Mouse (Mus musculus) lung, postnatal 36 days (tissue): Measurements from ENCODE around the gene Tceanc2.
A peak's percentile ranks its signal among the peaks of the same experiment; 100 is the strongest.

Experiments
- DNase-seq: peaks from one replicate; pipeline ENCODE4 v3.0.0; 2022; ENCODE audit warnings: mixed read lengths

The Tceanc2 gene

DNA sequence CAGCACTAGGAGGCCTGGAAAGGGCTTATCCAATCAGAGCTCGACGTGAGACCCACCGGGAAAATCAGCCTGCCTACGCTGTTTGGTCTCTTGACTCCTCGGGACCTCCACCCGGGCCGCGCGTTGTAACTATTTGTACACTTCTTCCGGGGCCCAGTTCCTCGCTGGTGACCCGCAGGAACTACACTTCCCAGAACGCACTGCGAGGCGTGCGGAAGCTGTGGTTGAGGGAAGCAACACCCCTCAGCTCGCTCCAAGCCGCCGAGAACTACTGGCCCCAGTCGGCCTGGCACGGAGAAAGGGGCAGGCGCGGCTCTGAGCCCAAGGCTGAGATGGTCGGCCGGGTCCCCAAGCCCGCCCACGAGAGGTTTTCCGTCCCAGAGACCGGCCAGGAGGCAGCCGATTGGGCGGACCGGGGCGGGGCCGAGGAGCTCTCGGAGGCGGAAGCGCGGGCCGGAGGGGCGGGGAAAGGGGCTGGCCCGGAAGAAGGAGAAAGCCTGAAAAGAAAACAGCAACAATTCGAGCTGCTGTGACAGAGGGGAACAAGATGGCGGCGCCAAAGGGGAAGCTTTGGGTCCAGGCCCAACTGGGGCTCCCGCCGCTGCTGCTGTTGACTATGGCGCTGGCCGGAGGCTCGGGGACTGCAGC lies 610 bp downstream of the Tceanc2 start, which contains the start of gene Tmem59:
Gene Tmem59, plus strand, starts transcription at position 218 of the 648 bp plus-strand sequence.
- peak; percentile 98 for DNase-seq

DNA sequence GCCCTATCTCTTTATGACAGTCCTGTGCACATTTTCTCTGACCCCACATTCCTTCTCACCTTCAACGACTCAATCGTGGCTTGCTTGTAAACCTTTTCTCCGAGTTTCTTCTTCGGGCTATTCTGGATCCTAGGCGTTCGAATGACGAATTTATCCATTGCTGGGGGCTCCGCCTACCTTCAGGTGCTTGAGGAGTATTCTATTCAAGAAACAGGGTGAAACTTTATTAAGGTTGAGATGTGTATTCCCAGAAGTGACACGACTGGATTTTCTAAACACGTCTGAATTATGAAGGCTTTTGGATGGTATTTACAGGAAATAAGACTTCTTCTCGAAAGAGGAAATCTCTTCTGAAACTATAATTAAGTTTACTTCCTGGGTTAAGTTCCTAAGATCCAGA lies 1.4 kb downstream of the Tceanc2 start:
- DNase-seq = no peak

DNA sequence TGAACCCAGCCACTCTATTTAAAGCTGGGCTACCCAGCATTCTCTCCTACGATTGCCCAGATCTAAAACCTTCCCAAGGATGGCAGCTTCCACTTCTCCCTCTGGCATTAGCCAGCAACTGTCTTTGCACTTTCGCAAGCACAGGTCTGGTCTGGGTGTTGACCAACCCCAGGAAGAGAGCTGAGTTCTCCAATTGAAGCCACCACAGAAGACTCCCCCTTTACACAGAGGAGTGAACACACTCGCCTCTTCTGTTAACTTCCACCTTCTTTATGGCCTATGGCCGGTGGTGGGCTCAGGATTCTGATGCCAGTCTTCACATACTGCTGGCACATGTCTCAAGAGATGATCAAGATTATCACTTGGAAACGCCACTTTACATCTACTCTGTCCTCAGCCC lies 11.1 kb downstream of the Tceanc2 start:
- DNase-seq = peak; percentile 30

DNA sequence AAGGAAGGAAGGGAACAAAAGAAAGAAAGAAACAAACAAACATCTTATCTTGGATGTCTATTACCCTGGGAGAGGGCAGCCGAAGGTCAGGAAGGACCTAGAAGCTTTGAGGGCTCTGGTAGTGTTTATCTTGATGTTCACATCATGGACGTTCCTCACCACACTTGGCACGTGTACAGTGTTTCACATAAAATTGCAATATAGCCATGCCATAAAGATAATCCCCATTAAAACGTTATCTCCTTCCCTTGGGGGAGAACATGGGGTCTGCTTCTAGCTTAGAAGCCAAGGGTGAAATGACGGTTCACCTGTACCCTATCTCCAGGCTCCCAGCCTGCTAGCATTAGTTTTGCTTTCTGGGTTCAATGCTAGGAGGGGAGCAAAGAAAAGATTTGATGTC lies 12.2 kb downstream of the Tceanc2 start:
- DNase-seq = no peak

DNA sequence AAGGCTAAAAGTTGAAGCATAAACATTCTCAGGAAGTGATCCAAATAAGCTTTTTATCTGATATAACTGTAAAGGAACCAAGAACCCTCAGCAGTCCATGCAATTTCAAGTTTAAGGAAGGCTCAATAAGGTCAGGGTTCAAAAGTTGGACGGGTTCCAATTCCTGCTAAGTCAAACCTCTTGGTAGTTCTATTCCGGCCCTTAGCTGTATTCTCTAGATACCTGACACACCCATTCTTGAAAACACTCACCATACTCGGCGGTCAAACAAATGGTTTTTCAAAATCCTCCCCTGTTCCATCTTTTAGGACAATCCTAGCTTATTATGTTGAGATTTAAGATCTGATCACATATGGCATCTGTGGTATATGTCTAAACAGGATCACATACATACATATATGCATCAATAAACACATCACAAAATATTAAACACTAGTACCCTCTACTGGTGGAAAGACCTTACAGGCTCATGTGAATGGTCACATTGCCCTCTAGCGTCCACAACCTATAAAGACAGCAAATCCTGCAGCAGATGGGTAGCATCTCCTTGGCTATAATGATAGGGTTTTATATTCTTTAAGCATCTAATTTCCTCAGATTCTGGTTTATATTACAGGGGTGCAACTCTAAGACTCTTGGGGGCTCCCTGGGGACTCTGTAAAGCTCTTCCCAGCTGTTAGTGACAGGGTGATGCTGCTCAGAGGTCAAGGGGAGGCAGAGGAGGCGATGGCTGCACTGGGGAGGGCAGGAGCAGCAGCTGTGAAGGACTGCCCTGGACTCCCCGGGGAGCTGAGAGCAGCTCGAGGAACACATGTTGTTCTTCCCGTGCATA lies 14.9 kb downstream of the Tceanc2 start:
- peak; percentile 89 for DNase-seq

DNA sequence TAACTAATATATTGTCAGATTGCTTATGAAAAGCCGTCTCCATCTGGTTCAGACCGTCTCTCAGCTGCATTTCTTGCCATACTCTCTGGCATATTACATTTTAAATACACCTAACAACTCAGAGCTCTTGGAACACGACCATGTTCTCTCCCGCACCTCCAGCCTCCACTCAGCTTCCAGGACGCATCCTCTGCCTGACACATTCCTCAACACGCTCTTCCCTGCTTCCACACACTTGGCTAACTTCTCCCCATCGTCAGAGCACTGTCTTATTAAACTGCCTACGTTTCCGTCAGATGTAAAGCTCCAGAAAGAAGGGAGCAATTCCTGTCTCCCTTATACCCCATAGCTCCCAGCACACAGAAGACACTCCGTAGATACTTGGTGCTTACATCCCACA lies 15.6 kb downstream of the Tceanc2 start:
- DNase-seq = no peak

DNA sequence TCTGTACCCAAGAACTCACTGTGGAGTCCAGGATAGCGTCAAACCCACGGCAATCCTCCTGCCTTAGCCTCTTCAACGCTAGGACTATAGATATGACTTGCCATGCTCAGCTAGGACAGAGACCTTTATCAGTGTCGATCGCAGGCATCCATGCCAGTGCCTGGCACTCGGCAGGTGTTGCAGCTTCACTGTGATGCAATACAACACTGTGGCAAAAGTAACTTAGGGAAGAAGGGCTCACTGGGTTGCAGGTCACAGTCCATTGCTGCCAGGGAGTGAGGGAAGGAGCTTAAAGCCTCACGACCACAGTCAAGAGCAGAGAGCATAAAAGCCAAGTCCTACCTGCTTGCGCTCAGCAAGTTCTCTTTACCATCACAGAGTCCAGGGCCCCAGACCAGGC lies 18.7 kb downstream of the Tceanc2 start:
- DNase-seq = no peak

DNA sequence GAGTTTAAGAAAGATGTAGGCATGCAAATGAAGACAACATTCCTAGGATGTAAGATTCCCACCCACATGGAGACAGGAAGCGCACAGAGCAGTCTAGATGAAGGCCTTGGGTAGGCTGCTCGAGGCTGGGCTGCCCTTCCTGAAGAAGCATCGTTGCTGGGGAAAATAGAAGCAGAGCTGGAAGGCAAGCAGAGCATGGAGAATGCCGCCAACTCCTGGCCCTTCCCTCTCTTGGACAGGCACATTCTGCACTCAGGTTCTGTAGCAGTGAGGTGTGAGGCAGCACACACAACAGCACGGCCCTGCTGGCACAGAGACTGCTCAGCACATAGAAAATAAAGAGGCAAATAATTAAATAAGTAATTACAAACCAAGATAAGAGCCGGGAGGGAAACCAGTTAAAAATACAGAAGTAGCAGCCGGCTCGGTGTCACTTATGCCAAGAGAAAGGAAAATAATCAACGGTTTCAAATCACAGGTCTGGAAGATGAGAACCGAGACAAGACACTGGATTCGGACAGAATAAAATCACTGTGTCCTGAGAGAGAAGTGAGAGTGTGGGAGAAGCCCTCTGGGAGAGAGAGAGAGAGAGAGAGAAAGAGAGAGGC lies 19.6 kb downstream of the Tceanc2 start:
- DNase-seq = no peak

DNA sequence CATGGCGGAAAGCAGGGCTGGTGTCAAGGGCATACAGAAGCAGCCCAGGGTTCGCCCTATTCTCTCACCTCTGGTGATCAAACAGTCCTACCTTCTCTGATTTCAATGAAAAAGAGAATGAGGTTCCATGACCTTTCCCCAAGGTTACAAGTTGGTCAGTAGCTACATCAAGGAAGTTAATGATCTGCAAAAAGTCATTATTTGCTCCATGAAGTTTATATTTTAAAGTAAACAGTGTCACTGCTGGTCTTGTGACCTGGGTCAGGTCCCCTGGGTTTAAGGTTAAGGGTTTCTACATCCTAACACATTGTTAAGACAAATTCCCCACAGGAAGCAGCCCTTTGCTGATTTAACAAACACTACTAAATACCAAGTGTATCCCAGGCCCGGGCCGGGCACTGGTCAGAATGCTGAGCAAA lies 21.9 kb downstream of the Tceanc2 start:
- DNase-seq = no peak

DNA sequence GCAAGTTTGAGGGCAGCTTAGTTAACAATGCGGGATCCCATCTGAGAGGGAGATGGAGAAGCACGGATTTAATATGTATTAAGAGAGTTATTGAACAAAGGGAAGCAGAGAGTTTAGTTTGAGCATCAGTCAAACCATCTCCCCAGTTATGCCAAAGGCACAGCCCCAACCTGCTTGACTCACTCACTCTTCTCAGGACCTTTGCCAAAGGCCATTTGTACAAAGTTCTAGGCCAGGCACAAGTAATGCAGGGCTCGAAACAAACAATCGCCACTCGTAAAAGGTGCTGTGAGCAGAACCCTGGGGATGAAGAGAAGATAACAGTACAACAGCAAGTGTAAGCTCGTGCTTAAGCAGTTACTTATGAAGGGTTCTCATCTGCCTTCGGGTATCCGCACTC lies 26.3 kb downstream of the Tceanc2 start:
- DNase-seq = no peak

DNA sequence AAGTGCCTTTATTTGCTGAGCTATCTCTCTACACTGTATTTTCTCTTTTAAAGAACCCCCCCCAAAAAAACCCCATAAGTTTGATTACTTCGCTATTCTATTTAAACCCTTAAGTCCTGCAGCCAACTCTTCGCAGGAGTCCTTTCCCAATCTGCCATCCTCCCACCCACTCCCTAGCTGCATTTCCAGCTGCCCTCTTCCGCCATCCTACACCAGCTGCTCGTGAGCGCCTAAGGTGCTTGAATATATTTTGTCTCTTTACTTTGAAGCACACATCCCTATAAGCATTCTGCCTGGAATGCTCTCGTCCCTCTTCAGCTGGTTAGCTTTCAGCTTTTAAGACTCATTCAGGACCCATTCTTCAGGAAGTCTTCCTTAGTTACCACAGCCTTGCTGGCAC lies 27.9 kb downstream of the Tceanc2 start:
- DNase-seq = no peak

DNA sequence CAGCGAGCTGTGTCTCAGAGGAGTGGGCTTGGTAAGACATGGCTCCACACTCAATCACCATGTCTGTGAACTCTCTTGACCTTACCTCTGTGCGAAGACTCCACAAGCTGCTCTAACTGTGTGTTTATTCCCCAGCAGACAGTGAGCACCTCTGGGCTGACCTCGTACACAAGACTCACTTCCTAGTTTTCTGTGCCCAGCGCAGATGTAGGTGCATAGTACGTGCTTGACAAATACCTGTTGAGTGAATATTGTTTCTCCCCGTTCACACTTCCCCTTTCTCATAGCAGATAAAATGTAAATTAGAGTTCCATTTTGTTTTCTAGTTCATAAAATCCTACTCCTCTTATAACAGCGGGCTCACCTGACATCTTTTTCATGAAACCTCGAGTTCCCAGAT lies 35.4 kb downstream of the Tceanc2 start:
- no peak for DNase-seq

DNA sequence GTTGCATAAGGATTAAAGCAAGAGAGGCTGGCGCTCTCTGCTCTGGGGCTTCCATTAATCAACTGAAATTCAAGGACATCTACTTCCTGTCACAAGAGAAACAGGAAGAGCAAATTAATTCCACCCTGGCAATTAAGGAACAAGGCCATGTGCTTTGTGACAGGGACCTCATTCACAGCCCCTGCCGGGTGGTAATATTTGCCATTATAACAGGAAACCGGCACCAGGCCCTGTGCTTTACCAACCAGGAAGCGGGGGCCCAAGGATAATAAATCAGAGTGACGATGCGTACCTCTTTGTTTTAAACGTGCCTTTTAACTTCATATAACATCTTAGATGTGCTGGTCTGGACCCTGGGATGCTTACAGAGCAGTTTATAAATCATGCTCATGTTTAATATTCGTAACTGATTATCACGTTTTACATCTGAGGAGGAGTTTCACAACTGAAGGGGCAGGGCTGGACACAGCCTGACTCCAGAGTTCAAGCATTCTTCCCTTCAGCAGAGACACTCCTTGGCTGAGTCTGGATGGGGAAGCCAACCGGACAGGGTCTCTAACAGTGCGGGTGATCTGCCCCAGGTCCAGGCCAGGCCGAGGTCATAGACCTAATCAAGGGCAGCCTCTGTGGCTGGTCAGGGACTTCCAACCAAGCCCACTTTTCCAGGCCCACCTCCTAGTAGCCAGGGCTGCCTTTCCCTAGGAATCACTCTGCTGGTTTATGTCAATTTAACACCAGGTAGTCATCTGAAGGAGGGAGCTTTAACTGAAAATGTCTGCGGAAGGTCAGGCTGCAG lies 38.9 kb downstream of the Tceanc2 start:
- DNase-seq = peak; percentile 47

DNA sequence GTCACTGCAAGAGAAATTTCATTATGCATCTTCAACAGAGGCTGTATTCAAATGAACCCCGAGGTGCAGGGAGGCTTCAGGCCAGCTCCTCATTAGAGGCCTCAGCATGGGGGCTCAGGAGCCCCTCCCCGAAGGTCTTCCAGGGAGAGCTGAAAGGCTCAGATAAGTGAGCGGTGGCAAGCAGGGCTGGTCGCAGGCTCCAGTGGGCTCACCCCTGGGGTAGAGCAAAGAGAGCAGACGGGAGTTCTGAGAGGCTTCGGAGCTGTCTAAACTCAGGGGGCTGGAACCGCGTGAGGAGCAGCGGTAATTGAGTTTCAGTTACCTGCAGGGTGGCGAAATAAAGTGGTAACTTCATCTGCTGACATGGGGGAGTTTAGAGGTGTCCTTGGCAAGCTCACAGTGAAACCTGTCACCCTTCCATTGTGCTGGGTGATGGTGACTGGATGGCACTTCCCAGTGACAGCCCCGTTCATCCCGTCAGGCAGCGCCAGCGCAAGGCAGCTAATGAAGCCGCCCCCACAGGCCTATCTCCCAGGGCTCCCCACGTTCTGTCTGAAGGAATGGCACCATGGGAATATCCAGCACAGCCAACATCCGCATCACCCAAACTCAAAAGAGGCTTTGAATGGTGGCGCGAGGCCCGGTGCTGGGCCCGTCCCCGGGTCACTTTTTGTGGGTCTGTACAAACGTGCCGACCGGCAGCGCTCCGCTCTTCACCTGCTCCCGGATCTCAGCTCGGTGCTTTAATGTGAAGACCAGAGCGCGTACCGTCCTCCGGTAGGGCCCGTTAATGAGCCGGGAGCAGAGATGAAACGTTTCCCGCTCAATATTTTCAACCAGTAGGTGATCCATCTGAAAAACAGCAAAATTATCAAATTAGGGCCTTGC lies 39.7 kb downstream of the Tceanc2 start:
- DNase-seq = no peak

DNA sequence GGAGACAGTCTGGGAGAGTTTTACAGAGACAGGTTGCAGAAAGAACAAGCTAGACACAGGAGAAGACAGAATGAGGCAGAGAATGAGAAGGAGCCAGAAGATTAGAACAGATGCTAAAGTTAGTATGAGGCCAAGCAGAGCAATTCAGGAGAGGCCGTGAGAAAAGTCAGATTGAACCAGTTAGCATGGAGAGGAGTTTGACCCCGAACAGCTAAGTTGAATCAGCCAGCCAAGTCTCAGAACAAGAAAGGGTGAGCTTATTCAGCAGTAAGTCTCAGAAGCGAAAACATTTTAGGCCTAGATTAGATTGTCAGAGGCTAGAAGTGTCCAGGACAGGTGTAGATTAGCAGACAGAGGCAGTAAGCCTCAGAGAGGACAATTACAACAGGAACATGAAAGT lies 42.4 kb downstream of the Tceanc2 start:
- DNase-seq = no peak

DNA sequence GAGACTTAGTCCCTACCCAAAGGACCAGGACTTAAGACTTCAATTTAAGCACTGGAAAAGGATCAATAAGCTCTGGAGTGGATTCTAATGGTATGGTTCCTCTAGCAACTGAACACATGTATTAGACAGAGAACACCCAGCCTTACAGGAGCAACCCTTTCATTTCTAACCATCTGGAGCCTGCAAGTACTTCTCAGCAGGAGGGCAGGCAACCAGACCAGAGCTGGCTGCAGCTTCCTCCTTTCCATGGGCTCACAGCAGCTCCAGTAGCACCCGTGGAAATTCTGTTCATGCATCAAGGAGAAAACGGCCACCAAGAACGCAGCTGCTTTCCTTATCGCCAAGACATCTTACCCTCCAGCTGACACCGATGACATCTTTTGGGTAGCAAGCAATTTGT lies 43.3 kb downstream of the Tceanc2 start:
- DNase-seq = no peak

DNA sequence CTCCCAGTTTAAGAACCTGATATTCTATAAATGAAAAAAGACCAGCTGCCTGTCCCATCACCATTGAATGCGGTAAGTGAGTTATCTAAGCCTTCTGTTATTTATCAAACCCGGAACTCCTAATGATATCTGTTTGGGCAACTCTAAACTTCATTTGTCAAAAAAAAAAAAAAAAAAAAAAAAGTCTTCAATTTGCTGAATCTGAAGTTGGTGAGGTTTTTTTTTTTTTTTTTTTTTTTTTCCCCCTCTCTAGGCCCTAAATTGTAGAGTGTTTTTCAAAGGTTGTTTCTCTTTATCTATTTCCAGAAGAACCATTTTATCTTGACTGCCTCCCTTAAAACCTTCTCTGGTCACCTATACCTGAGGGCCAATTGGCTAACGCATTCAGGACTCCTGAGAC lies 44.0 kb downstream of the Tceanc2 start:
- DNase-seq = no peak

DNA sequence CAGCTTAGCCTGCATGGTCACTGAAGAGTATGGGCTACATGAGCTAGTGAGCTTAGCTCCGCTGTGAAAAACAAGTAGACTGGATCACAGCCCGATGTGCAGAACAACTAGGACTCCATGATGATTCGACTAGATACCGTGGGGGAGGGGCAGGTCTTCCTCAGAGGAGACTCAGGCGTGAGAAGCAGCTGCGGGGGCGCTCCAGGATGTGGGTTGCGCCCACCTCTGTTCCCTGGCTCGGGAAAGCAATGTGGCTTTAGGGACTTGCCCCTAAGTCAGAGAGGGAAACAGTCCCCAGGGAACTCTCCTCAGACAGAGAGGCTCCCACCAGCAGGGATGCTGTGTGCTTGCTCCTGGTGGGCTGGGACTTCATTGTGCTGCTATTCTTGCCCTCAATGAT lies 48.4 kb downstream of the Tceanc2 start:
- DNase-seq = no peak

DNA sequence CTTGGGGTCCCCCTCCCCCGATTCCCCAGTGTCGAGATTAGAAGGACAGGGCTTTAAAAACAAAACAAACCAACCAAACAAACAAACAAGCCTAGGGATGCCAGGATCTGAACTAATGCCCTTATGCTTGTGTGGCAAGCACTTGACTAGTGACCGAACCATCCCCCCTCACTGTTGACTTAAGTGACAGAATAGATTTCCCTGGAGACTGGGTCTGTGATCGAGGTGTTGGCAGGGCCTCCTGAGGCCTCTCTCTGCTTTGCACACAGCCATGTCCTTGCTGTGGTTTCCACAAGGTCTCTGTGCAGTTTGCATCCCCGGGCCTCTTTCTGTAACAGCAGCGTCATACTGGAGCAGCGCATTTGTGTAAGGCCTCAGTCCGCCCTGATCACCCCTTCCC lies 49.5 kb downstream of the Tceanc2 start:
- DNase-seq = no peak

DNA sequence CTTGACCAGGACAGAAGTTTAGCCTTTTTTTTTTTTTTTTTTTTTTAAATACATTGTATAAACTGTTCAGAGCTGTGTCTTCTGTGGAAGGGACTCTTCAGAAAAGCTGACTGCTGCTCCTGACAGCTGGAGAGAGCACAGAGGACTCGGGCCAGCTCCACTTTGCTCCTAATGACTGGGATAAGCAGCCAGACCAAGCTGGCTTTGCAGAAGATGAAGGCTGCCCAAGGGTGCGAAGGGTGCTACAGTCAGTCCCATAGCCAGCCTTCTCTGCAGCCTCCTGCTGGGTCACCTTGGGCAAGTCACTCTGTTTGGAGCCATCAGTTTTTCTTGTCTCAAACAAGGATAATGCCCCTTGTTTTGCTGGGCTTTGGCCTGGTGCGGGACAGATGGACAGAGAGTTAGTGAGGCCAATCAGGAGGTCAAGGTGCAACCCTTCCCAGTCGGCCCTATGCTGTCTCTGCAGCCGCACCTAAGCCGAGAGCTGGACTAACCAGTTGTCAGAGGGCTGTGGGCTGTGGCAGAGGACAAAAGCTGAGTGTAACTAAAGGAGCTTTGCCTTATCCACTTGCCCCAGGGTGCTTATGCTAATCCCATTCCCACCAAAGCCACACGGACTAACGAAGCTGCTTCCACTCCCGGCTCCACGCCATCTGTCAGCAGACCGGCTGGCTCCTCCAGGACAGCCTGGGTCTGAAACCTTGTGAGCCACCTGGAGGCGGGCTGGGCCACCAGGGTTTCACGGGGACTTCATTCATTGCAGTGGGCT lies 50.8 kb downstream of the Tceanc2 start:
- DNase-seq = no peak

DNA sequence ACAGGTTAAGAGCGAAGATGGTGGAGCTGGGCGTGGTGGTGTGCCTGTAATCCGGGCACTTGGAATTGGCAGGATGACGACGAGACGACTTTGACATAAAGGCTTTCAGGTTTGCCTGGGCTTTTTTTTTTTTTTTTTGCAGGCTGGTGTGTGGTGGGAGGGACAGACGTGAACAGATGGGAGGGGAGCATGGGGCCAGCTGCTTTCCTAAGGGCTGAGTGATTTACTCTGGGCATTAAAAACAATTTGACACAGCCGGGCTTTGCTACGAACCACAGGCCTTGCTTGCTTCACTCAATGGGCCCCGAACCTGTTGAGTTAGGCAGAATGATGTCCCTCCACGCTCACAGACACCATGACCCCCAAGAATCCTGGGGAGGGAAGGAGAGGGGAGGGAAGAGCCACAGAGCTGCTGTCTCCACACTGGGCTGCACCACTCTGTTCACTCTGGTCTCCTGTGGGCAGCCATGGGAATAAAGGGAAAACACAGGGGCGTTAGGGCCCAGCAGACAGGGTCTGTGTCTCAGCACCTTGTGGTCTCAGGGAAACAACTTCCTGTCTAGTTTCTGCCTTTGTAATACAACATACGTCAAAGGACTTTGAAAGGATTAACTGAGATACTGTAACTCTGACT lies 51.9 kb downstream of the Tceanc2 start:
- DNase-seq = no peak
